Mouse (Mus musculus): ENCODE results near the gene Pgam2. TPM values are rescaled to one million over a fixed set of nuclear protein-coding genes. Genes with fewer than 3 reads are reported as not detected.
A peak's percentile ranks its signal among the peaks of the same experiment; 100 is the strongest.
"Not testable (repeated sequence)": the region's sequence is repeated elsewhere in the genome, so short reads cannot be mapped to it uniquely, and the experiment has no call there.

Pgam2 gene
- total and polyA plus RNA-seq, 3 experiments: 0.58 to 1.8 TPM; not detected in 1

DNA sequence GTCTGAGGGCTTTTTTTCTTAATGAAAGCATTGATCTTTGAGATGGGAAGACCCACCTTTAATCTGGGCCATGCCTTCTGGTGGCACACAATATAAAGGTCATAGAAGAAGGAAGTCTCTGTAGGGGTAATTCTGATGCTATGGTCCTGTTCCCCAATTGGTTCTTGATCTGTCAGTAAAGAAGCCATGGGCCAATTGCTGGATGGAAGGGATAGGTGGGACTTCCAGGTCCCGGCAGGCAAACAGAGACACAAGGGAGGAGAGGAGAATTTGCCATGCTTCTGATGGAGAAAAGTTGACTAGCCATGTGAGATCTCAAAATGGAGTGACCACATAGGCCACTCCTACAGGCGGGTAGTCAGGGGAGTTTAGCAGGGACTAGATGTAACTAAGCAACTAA lies 15.7 kb upstream of the Pgam2 start (continued):
- 0 out of 2 replicates have a peak, but pooled peaks have one; percentile 54 for TF ChIP-seq HCFC1 (IDR thresholded peaks at IDR 0.05; ENCODE audit: low read depth, low read length)
- no peak for TF ChIP-seq MAFK (IDR thresholded peaks at IDR 0.05; ENCODE audit: borderline replicate concordance, low read depth, low read length)
- no peak for TF ChIP-seq ETS1 (IDR thresholded peaks at IDR 0.05; ENCODE audit: low read depth, low read length)
- no peak for TF ChIP-seq TCF12 (IDR thresholded peaks at IDR 0.05; ENCODE audit: low read depth, low read length)
- TF ChIP-seq ZKSCAN1 (IDR thresholded peaks at IDR 0.05; ENCODE audit: low read depth, low read length): no peak
- no peak for TF ChIP-seq POLR2AphosphoS5 (IDR thresholded peaks at IDR 0.05; ENCODE audit: borderline replicate concordance, low read depth, low read length)
- no peak; the same call in 1 of the 2 replicates for TF ChIP-seq MAX (IDR thresholded peaks at IDR 0.05; ENCODE audit: low read length)
- no peak for TF ChIP-seq MEF2A (IDR thresholded peaks at IDR 0.05; ENCODE audit: extremely low read depth, insufficient replicate concordance, low read depth, low read length, poor library complexity, severe bottlenecking)
- TF ChIP-seq CTCF (IDR thresholded peaks at IDR 0.05 in 2 of 3, conservative IDR thresholded peaks at IDR 0.05 in 1 of 3; ENCODE audit: control insufficient read depth in 1 of 3, insufficient read depth in 1 of 3, low read depth in 2 of 3, low read length in 3 of 3, poor library complexity in 1 of 3, severe bottlenecking in 1 of 3): no peak

DNA sequence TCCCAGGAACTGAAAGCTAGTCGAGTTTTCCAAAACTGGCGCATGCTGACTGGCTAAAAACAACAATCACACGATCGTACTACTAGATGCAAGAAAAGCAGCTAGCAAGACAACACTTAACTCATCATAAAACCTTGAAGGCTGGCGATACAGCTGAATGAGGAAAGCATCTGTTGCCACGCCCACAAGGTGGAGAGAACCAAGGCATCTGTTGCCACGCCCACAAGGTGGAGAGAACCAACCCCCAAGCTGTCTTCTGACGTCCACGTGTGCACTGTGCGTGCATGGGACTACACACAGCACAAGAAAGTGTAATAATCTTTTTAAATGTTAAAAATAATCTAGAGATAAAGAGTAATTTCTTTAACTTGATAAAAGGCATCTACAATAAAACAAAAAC lies 9.8 kb upstream of the Pgam2 start:
- peak; percentile 67 for DNase-seq (ENCODE audit: low read depth, low spot score)
- no peaks in the 10 kb centered on the region; a peak in 1 of 4 replicates for H3K27me3 ChIP-seq (ENCODE audit: control insufficient read depth in 1 of 2, insufficient read depth in 2 of 2, low read length in 2 of 2)
- H3K4me1 ChIP-seq (ENCODE audit: control insufficient read depth in 1 of 2, insufficient read depth in 2 of 2, low read length in 2 of 2): no peaks in the 10 kb centered on the region
- H3K9me3 ChIP-seq (replicated peaks; ENCODE audit: insufficient read depth, low read length): no peaks in the 10 kb centered on the region
- no peaks in the 10 kb centered on the region for H3K79me2 ChIP-seq (ENCODE audit: control insufficient read depth, insufficient read depth, low read length, poor library complexity)
- H3K27ac ChIP-seq (ENCODE audit: control insufficient read depth, low read depth, low read length): no peak overlapping the region
- H3K9ac ChIP-seq (ENCODE audit: control insufficient read depth, low read depth, low read length, poor library complexity, severe bottlenecking): no peak overlapping the region
- 0 out of 2 replicates have a peak, but pooled peaks have one; percentile 19 for TF ChIP-seq MAX (IDR thresholded peaks at IDR 0.05; ENCODE audit: low read length)
- TF ChIP-seq GATA1 (IDR thresholded peaks at IDR 0.05; ENCODE audit: low read depth, low read length): no peak
- no peaks in the 10 kb centered on the region for H3K36me3 ChIP-seq (ENCODE audit: control insufficient read depth in 1 of 2, insufficient read depth in 2 of 2, low read length in 2 of 2)
- no peak overlapping the region for H3K4me3 ChIP-seq (ENCODE audit: control insufficient read depth in 1 of 2, insufficient read depth in 1 of 2, low read depth in 2 of 2, low read length in 2 of 2)

- DNase-seq (ENCODE audit: low read depth, low spot score); H3K79me2 ChIP-seq (ENCODE audit: control insufficient read depth, insufficient read depth, low read length, poor library complexity): not testable (repeated sequence)
These were observed 6.0 kb upstream of the Pgam2 start for GRCm38 (mm10) chr11:5809487-5809886.

DNA sequence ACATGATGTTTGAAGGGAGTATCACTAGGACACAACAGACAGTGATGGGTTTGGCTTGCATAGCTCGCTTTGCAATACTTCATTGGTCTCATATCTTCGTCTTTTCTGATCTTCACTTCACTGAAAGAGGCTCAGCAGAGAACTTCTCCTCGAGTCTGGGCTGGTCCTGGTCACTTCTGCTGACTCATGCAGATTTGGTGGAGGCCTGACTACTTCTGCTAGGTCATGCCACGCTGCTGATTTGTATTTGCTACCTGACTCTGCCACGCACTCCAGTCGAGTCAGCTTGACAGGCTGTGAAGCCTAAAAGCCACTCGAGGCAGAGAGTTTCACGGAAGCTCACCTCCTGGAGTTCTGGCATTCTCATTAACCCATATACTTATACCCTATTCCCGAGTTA lies 4.4 kb upstream of the Pgam2 start:
- no peak for DNase-seq (ENCODE audit: low read depth, low spot score)
- Histone ChIP-seq H3K9ac (ENCODE audit: control insufficient read depth, low read depth, low read length, poor library complexity, severe bottlenecking) (no peak overlapping the region), H3K27me3 (ENCODE audit: control insufficient read depth in 1 of 2, insufficient read depth in 2 of 2, low read length in 2 of 2) (no peaks in the 10 kb centered on the region; a peak in 1 of 4 replicates), H3K79me2 (ENCODE audit: control insufficient read depth, insufficient read depth, low read length, poor library complexity) (no peaks in the 10 kb centered on the region), H3K9me3 (replicated peaks; ENCODE audit: insufficient read depth, low read length) (no peaks in the 10 kb centered on the region), H3K36me3 (ENCODE audit: control insufficient read depth in 1 of 2, insufficient read depth in 2 of 2, low read length in 2 of 2) (peaks cover 0 to 17% of the 10 kb centered on the region in 2 experiments; a peak in 2 of 4 replicates), H3K4me1 (ENCODE audit: control insufficient read depth in 1 of 2, insufficient read depth in 2 of 2, low read length in 2 of 2) (peaks cover 18 to 25% of the 10 kb centered on the region in 2 experiments), H3K4me3 (ENCODE audit: control insufficient read depth in 1 of 2, insufficient read depth in 1 of 2, low read depth in 2 of 2, low read length in 2 of 2) (no peak overlapping the region), H3K27ac (ENCODE audit: control insufficient read depth, low read depth, low read length) (no peak overlapping the region)
- TF ChIP-seq NELFE (IDR thresholded peaks at IDR 0.05; ENCODE audit: low read depth, low read length) (no peak), ZNF384 (IDR thresholded peaks at IDR 0.05; ENCODE audit: low read depth, low read length) (no peak), SIN3A (IDR thresholded peaks at IDR 0.05; ENCODE audit: low read length) (no peak), CHD1 (IDR thresholded peaks at IDR 0.05; ENCODE audit: low read depth, low read length) (no peak), ETS1 (IDR thresholded peaks at IDR 0.05; ENCODE audit: low read depth, low read length) (no peak), GABPA (IDR thresholded peaks at IDR 0.05; ENCODE audit: low read depth, low read length) (no peak), POLR2AphosphoS5 (IDR thresholded peaks at IDR 0.05; ENCODE audit: borderline replicate concordance, low read depth, low read length) (no peak), ZMIZ1 (IDR thresholded peaks at IDR 0.05; ENCODE audit: low read depth, low read length) (no peak), UBTF (IDR thresholded peaks at IDR 0.05; ENCODE audit: borderline replicate concordance, insufficient read depth, low read depth, low read length) (no peak), MYC (IDR thresholded peaks at IDR 0.05; ENCODE audit: low read depth, low read length) (no peak), MAX (IDR thresholded peaks at IDR 0.05; ENCODE audit: low read length) (no peak), TAL1 (IDR thresholded peaks at IDR 0.05; ENCODE audit: low read length) (no peak), USF1 (IDR thresholded peaks at IDR 0.05; ENCODE audit: low read depth, low read length) (no peak), TBP (IDR thresholded peaks at IDR 0.05; ENCODE audit: low read depth, low read length) (no peak), TCF12 (IDR thresholded peaks at IDR 0.05; ENCODE audit: low read depth, low read length) (no peak), MAFK (IDR thresholded peaks at IDR 0.05; ENCODE audit: borderline replicate concordance, low read depth, low read length) (no peak), CHD2 (IDR thresholded peaks at IDR 0.05; ENCODE audit: low read length) (no peak)

More at GRCm38 (mm10) chr11:5809487-5809886, 6.0 kb upstream of the Pgam2 start:
- H3K9me3 ChIP-seq (replicated peaks; ENCODE audit: insufficient read depth, low read length); H3K27me3 ChIP-seq (ENCODE audit: control insufficient read depth in 1 of 2, insufficient read depth in 2 of 2, low read length in 2 of 2); H3K27ac ChIP-seq (ENCODE audit: control insufficient read depth, low read depth, low read length); H3K9ac ChIP-seq (ENCODE audit: control insufficient read depth, low read depth, low read length, poor library complexity, severe bottlenecking); H3K4me3 ChIP-seq (ENCODE audit: control insufficient read depth in 1 of 2, insufficient read depth in 1 of 2, low read depth in 2 of 2, low read length in 2 of 2): not testable (repeated sequence)
- peaks cover 15 to 17% of the 10 kb centered on the region in 2 experiments for H3K4me1 ChIP-seq (ENCODE audit: control insufficient read depth in 1 of 2, insufficient read depth in 2 of 2, low read length in 2 of 2)
- peaks cover 0 to 16% of the 10 kb centered on the region in 2 experiments; a peak in 2 of 4 replicates for H3K36me3 ChIP-seq (ENCODE audit: control insufficient read depth in 1 of 2, insufficient read depth in 2 of 2, low read length in 2 of 2)
